Mouse (Mus musculus): Measurements from ENCODE around the gene Dpp6.

The Dpp6 gene

DNA sequence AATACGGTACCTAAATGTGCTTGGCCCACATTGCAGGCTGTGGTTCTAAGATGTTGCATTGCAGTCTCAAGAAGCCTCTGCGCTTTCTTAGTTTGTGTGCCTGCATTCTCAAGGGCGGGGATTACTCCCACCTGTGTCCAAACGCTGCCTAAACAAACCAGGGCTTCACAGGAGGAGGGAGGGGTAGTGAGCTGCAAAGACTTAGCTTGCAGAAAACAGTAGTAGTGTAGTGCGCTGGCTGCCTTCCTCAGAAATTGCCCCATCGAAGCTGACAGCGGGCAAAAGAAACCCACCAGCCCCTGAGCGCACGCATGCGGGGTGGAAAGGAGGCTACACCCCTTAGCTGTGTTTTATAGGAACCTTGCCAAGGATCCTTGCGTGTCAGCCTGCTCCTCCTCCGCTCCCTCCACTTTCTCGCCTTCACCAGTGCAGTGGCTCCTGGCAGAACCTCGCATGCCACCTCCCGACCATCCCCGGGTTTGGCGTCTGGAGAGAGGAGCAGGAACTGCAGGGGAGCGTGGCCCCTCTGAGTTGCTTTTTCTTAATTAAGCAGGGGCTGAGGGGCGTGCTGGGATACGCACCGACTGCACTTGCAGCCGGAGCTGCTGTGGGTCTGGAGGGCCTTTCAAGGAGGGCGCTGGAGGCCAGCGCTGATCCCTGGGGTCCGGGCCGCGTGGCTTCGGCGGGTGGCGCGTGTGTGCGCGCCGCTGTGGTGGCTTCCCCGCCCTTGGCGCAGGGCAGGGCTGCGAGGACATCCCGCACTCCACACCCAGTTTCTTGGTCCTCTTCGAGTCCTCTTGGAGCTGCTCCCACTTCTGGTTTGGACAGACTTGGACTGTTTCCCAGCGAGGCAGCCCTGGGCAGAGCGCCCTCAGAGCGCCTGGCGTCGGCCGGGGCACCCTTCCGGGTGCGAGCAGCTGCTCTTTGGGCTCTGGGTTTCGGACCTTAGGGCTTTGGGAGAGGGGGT, at the start of gene Dpp6:
Gene Dpp6 (plus strand): TSS at position 229 of the 967 bp plus-strand sequence.
- peak; percentile 90 for DNase-seq

DNA sequence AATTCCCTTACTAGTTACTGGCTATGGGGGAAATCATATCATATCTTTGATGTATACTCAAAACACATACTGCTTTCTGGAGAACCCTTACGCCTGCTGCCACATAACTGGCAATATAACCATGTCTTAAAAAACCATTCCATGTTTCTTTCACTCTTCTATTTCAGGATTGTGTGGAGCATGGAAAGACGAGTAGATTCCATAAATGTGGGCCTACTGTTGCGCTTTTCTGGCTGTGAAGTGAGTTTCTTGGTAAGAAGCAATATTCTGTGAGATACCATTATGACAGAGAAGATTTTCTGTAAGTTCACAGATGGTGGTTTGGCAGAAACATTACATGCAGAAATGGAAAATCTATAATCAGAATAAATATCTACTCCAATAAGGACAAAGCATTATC, 33.0 kb upstream of the Dpp6 start:
- no peak for DNase-seq

DNA sequence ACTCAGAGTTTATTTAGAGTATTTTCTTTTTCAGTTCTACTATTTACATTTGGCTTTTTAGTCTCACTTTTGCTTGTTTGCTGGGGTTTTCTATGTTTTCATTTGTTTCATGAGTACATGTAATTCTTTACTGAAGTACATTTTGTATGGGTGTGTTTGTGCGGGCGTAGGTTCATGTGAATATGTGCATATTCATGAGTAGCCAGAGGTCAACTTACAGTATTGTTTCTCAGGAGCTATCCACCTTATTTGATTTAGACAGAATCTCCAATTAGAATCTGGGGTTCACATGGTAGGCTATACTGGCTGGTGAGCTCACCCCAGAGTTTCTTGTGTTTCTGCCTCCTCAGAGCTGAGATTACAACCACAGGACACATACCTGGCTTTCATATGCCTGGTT, 21.5 kb upstream of the Dpp6 start:
- no peak for DNase-seq

DNA sequence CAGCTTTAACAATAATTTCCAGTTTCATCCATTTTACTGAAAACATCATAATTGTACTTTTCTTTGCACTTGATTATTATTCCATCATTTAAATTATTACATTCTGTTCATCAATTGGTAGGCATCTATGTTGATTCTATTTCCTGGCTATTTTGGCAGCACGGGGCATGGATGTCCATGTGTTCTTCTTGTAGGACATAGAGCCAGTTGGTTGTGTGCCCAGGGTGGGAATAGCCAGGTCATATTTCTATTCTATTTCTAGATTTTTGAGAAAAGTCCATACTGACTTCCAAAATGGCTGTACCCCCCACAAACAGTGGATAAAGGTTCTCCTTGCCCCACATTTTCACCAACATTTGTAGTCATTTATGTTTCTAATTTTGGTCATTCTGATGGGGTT, 19.0 kb downstream of the Dpp6 start:
- DNase-seq, result peak; percentile 77

DNA sequence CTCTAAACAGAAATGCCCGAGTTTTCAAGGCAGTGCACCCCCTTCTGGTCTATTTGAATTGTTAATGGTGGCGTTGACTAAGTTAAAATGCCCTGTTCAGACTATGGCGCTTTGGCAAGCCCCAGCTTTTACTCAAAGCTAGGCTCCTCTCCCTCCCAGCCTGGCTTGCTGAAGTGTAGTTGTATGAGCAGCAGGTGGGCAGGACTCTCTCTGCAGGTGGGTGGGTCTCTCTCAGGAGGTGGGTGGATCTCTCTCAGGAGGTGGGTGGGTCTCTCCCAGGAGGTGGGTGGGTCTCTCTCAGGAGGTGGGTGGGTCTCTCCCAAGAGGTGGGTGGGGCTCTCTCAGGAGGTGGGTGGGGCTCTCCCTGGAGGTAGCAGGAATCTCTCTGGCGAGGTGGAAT, 24.1 kb downstream of the Dpp6 start:
- DNase-seq, result no peak

DNA sequence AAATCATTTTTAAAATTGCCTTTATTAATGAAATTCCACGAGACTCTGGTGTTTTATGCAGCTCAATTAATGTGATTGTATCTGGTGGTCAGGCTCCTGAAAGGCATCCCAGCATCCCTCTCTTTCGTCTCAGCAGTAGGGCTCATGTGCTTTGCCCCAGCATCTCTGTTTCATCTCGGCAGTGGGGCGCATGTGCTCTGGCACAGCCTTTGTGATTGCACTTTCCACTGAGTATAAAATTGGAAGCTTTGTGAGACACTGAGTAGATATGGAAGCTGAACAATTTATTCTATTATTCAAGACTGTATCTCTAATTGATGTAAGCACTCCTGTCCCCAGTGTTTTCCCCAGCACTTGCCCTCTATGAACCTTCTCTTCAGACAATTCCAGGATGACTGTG, 37.7 kb downstream of the Dpp6 start:
- no peak for DNase-seq

DNA sequence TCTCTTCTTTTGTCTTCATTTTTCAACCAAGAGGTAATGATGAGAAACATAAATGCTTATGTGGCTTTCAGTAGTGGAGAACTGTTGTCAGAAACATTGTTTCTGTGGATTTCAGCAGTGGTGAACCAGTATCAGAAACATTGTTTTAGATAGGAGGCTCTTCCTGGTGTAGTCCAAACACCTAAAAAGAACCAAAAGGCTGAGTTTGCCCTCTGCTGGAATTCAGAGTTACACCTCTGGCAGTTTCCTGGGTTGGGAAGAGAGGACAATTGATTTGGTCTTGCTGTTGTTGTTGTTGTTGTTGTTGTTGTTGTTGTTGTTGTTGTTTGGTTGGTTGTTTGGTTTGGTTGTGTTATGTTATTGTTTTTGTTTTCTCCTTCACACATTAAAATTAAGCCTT, 58.4 kb downstream of the Dpp6 start:
- peak; percentile 37 for DNase-seq

DNA sequence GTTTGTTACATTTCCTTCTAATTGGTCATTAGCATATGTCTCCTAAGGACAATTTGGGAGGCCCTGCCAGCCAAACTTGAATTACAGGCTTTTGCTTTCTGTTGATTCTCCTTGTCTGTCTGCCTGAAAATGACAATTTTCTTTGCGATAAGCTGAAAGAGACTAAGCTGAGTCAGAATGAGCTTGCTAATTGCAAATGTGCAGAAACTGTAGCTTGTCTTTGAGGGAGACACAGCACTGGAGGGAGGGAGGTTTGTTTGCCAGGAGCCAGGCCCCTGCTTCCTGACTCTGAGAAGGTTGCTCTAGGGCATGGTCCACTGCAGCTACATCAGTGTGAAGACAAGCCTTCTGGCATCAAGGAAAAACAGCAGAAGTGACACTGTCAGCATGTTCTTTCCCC, 70.5 kb downstream of the Dpp6 start:
- no peak for DNase-seq

DNA sequence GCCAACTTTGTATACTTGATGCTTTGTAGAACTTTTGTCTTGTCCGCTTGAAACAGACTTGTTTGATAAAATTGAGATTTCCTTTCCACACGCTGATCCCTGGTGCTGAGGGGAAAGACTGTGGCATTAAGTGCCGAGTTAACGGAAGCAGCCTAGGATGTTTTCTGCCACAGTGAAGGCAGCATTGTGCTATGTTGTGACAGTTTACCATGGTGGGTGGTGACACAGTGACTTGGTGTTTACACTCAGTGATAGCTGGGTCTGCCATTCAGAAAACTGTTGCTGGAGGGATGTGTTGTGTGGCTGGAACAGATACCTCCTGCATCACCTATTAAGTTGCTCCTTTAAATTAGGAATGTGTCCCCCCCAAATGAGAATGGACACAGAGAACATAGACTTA, 71.1 kb downstream of the Dpp6 start:
- no peak for DNase-seq

DNA sequence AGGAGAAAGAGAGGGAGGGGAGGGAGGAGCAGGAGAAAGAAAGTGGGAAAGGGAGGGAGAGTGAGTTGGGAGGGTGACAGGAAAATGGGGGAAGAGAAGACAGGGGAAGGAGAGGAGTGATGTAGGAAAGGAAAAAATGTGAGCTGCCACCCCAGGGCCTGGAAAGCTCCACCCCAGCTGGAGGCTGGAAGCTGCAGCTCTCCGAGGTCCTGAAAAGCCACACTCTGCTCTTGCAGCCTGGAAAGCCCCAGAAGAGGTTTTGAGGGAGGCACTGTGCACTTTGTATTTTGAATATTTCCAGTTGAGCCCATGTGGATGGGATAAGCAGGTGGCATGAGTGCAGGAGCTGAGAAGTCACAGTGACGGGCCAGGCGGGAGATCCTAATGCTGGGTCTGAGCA, 77.3 kb downstream of the Dpp6 start:
- no peak for DNase-seq

DNA sequence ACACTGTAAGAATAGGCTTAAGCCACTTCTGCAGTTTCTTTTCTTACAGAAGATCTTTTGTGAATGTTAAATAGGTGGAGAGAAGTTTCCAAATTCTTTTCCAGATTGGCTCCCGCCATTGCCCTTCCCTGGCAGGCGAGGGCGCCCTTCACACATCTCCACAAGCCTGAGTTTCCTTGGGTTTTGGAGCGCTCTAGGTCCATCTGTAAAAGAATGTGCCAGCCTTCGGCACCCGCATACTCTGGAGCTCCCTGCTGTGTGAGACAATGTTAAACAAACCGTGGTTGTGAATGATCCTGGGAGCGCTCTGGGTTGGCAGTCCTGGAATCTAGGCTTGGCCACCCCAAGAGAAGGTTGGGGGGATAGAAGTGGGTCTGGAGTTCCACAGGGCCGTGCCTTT, 86.8 kb downstream of the Dpp6 start:
- peak; percentile 79 for DNase-seq

DNA sequence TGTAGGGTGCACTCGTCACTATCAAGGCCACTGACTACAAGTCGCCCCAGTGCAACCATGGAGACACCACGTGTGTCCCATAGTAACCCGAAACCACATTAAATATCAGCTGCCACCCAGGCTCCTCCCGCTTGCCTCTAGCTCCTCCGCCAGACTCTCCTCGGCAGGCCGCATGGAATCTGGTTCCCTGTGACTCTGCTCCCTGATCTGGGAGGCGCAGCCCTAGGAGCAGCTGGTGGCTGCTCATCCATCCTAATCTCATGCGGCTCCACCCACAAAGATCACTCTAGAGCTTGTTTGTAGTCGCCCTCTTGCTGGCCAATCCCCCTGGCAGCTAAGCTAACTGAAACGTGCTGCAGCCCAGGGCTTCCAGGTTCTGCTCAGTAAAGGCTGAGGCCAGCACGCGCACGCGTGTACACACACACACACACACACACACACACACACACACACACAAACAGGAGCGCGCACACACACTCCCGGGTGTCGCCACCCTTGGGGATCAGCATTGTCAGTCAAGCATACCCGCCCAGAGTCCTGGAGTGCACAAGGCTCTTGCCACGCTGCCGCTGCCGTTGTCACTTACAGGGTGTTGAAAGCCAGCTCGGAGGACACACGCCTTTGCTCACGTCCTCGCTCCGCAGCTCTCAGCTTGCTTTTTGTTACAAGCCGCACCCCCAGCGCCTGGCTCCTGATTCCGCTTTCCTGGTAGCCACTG, 87.5 kb downstream of the Dpp6 start:
- DNase-seq, result peak; percentile 90

DNA sequence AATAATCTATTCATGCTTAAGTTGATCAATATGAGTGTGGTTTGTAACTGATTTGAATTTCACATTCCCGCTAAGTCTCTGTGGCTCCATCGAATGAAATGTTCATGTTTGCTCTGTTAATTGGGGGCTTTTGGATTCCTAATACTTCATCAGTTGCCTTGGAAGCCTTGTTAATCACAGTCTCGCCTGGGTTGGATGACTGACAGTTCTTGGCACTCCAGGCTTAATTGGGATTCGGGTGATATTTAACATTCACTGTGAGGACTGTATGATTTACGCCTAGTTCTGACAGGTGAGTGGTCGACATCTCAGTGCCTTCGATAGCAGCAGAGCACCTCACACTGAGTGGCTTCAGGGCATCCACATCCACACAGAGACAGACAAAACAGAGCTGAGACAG, 90.1 kb downstream of the Dpp6 start:
- DNase-seq, result no peak

DNA sequence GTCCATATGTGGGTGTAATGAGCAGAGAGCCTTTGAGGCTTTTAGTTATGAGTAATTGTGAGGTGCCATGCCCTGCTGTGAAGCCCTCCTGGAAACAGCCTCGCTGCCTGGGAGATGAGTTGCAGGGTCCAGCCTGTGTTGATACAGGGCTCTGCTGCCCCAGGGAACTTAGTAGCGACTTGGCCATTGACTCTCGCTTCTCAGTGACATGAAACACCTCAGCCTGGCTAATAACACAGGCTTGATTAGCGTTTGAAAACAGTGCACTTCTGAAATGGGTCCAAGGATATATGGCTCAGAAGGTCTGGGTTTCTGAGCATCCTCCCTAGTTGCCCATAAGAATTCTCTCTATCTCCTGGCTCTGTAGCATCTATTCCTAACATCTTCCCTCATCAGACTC, 91.6 kb downstream of the Dpp6 start:
- DNase-seq, result no peak

DNA sequence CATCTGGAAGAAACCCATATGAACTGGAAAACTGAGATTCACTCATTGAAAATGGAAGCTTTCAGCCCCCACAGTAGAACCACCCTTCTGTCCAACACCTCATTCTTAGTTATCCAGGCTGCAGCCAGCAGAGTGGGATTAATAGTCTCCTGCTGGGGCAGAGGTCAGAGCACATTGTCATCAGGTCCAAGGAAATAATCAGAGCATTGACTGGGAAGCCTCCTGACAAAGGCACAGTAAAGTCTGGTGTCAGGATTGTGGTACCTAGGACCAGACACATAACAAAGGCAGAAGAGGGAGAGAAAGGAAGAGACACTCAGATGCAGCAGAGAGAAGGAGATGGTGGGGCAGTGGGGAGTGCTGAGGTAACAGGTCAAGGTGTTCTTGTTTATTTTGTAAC, 93.3 kb downstream of the Dpp6 start:
- peak; percentile 31 for DNase-seq

DNA sequence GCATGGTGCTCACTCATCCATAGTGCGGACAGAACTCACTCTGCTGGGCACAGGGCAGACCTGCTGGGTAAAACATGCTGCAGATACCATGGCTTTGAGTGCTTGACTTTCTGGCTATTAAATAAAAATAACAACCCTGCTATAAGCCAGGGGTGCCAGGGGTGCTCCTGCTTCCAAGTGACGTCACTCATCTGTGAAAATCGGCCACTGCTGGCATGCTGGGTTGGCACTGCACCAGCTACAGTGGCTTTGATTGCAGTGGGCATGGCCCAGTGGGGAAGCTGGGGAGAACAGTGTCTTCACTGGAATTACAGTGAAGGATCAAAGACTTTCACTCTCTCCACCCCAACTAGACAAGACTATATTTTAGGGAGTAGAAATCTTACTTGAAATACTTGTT, 95.0 kb downstream of the Dpp6 start:
- peak; percentile 38 for DNase-seq

DNA sequence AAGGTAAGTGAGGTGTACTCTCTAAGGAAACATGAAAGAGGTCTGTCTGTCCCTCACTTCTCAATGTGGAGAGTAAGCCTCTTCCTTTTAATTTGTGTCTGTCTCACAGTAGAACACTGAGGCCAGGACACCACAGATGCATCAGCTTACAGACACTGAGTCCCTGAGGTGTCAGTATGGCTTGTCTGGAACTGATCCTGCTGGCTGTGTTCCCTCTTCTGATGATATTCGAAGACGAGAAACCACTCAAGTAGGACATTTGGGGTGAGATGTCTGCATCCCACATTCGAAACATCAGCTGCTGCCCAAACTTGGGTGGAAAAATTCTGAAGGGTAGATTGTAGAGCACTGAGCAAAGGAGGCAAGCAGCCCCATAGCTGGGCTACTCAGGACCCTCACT, 101.8 kb downstream of the Dpp6 start:
- peak; percentile 67 for DNase-seq

DNA sequence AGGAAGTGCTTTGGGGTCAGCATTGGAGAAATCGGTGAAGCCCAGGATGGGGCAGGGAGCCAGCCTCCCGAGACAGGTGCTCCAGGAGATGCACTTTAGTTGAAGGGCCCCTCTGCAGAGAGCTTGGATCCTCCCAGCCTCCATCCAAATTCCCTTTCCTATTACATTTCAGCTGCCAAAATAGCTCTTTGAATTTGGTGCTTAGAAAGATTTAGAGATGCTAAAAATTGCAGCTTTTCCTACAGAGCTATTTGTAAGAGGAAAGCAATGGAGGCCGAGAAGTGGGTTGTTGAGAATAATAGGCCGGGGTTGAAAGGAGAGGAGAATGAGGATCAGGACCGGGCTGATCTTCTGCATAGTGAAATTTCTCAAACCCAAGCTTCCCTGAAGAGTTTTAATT, 107.5 kb downstream of the Dpp6 start:
- no peak for DNase-seq

DNA sequence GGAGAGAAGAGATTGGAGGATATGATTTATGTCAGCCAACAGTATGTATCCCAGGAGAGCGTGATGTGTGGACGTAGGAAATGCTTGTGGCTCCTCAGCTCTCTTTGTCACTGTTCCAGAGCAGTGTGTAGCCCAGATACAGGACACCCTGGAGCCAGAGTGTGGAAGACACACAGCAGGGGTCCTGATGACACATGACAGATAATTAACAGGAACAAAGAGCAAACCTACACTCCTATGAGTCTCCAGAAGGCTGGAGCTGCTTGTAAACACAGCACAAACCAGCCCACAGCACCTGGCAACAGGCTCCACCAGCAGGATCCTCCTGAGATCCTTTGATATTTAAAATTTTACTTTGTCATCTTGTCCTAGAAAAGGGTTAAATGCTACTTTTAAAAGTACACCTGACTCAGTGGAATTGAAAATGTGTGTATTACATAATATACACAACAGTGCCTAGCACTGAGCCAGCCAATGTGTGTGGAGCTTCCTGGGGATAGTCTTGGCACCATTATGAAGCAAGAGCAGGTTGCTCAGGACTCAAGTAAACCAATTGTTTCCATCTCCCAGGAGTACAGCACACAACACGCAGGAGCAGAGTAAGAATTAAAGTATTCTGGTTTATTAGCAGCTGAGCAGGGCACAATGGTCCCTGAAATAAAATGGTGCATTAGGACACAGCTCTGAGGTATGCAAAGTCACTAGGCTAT, 115.6 kb downstream of the Dpp6 start:
- peak; percentile 82 for DNase-seq

DNA sequence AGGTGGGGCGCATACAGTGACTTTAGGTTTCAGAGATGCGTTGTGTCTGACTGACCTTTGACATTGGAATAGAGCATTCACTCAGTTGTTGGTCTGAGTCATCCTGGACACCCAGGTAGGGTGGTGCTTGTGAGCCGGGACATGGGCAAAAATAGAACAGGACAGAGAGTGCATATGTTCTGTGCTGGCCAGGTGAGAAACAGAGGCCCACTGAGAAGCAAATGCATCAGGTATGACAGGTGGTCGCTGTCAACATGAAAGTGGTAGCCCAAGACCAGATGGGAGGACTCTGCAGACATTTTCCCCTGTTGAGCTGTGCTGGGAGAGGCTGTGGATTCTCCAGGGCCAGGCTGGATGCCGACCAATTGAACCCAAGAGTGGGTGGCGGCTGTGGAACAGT, 117.9 kb downstream of the Dpp6 start:
- DNase-seq, result peak; percentile 50

DNA sequence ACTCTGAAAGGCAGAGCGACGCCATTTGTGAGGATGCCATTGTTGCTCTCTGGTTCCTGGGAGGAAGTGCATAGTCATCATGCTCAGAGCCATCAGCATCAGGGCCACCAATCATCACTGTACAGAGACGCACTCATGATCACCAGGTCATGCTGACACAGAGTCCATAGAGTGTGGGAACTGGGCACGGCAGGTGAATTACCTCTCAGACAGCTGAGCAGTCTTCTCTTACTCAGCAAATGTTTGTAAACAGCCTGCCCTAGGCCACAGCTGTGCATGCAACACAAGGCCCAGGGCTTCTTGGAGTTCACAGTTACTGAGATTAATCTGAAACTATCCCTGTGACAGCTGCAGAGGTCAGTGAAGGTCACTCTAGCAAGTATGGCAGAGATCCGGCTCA, 124.5 kb downstream of the Dpp6 start:
- no peak for DNase-seq

DNA sequence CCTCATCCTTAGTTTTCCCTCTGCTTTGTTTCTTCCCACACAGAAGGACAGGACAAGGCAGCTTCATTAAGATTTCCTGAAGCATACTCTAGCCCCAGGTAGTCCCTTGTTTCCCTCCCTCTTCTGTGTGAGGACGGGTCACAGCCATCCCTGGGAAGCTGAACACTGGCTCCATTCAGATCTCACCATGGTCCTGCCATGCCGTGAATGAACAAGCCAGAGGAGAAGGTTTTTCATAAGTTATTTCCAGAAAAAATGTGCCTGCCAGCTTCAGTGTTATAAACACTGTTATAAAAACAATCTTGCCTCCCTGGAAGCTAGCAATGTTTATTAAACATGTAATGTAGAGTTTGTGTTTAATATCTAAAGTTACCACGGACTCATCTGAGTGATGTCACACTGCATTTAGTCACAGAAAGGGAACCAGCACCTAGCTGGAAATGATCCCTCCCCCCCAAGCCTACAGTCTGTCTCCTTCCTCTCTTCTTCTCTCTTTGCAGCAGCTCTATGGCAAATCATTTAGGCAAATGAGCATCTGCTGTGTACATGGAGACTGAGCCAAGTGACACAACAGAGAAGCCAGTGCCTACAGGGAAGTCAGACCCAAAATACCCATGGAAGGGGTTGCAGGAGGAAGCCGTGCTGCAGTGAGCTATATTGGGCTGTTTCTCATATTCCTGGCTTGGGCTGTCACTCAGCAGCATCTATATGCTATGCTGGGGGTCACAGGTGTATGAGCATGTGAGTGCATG, 128.3 kb downstream of the Dpp6 start:
- peak; percentile 70 for DNase-seq
